Mouse (Mus musculus) CH12.LX (cell line): ENCODE results near the gene Tpst1. TPM values are rescaled to one million over a fixed set of nuclear protein-coding genes. Genes with fewer than 3 reads are reported as not detected.

Experiments used
- DNase-seq: peaks from one replicate; pipeline ENCODE4 v3.0.0-alpha.2; 2013; ENCODE audit errors: extremely low read depth
- H3K27ac ChIP-seq: 2 replicates; pipeline ENCODE4 v1.5.1; 2012; ENCODE audit warnings: low read depth, mild to moderate bottlenecking, control low read depth, moderate library complexity; ENCODE audit not compliant: insufficient read depth
- H3K27me3 ChIP-seq: replicated peaks from 2 replicates; pipeline ENCODE3; 2012; ENCODE audit warnings: inconsistent platforms
- H3K36me3 ChIP-seq, 2 experiments: replicated peaks in 1 of 2; 2 replicates each; pipeline versions ENCODE3 to v1.6.1; 2012; ENCODE audit warnings: inconsistent platforms in 1 of 2, low read length in 1 of 2, mild to moderate bottlenecking in 1 of 2, mixed read lengths in 1 of 2, moderate library complexity in 1 of 2; ENCODE audit not compliant: control insufficient read depth in 1 of 2, insufficient read depth in 1 of 2
- H3K4me1 ChIP-seq, 2 experiments: 2 replicates each; pipeline ENCODE4 v1.6.1; 2012; ENCODE audit warnings: inconsistent platforms in 1 of 2, moderate library complexity in 1 of 2; ENCODE audit not compliant: insufficient read depth in 2 of 2, control insufficient read depth in 1 of 2
- H3K4me2 ChIP-seq: 2 replicates; pipeline ENCODE4 v1.6.1; 2012; ENCODE audit warnings: low read depth, mild to moderate bottlenecking, control low read depth; ENCODE audit not compliant: poor library complexity, insufficient read depth, severe bottlenecking
- H3K4me3 ChIP-seq, 3 experiments: fragments of 150-350 bp in 1 of 3; sonication (generic) in 1 of 3; replicated peaks in 1 of 3; 2 replicates each; pipeline versions ENCODE3 to v1.5.1; 2011 to 2012; ENCODE audit warnings: low read depth in 2 of 3, low read length in 2 of 3, mild to moderate bottlenecking in 2 of 3, moderate library complexity in 2 of 3, control low read depth in 1 of 3, improper control_type of control experiment in 1 of 3, inconsistent platforms in 1 of 3, mixed read lengths in 1 of 3; ENCODE audit not compliant: poor library complexity in 1 of 3
- H3K79me2 ChIP-seq: replicated peaks from 2 replicates; pipeline ENCODE4 v1.6.1; 2012; ENCODE audit warnings: mild to moderate bottlenecking, moderate library complexity; ENCODE audit not compliant: control insufficient read depth, poor library complexity, insufficient read depth, severe bottlenecking; ENCODE audit errors: extremely low read depth
- H3K9ac ChIP-seq: 2 replicates; pipeline ENCODE4 v1.6.1; 2012; ENCODE audit warnings: low read depth, mild to moderate bottlenecking, control low read depth, moderate library complexity; ENCODE audit not compliant: insufficient read depth
- H3K9me3 ChIP-seq: replicated peaks from 2 replicates; pipeline ENCODE3; 2012; ENCODE audit warnings: low read length, inconsistent platforms, mixed read lengths
- BHLHE40 ChIP-seq: IDR thresholded peaks from 2 replicates; pipeline ENCODE4 v1.6.1; 2011; ENCODE audit warnings: mild to moderate bottlenecking, low read depth, low read length, improper control_type of control experiment
- ELF1 ChIP-seq: IDR thresholded peaks from 2 replicates; pipeline ENCODE4 v1.6.1; 2014; ENCODE audit warnings: low read depth, mild to moderate bottlenecking, inconsistent platforms, low read length, improper control_type of control experiment
- ETS1 ChIP-seq: conservative IDR thresholded peaks from 2 replicates; pipeline ENCODE4 v1.6.1; 2012; ENCODE audit warnings: low read depth, mild to moderate bottlenecking, inconsistent platforms, low read length, improper control_type of control experiment, moderate library complexity
- HCFC1 ChIP-seq: IDR thresholded peaks from 2 replicates; pipeline ENCODE4 v1.6.1; 2012; ENCODE audit warnings: low read depth, mild to moderate bottlenecking, inconsistent platforms, low read length, improper control_type of control experiment
- IRF4 ChIP-seq: IDR thresholded peaks from 2 replicates; pipeline ENCODE4 v1.6.1; 2014; ENCODE audit warnings: low read depth, mild to moderate bottlenecking, inconsistent platforms, low read length, improper control_type of control experiment
- KAT2A ChIP-seq: IDR thresholded peaks from 2 replicates; pipeline ENCODE4 v1.6.1; 2012; ENCODE audit warnings: low read length, improper control_type of control experiment, inconsistent platforms; ENCODE audit not compliant: insufficient replicate concordance
- MAFK ChIP-seq: IDR thresholded peaks from 2 replicates; pipeline ENCODE4 v1.6.1; 2011; ENCODE audit warnings: low read length, improper control_type of control experiment; ENCODE audit not compliant: insufficient replicate concordance
- MAZ ChIP-seq: IDR thresholded peaks from 2 replicates; pipeline ENCODE4 v1.6.1; 2012; ENCODE audit warnings: low read depth, mild to moderate bottlenecking, inconsistent platforms, low read length, improper control_type of control experiment, moderate library complexity
- MXI1 ChIP-seq: IDR thresholded peaks from 2 replicates; pipeline ENCODE4 v1.6.1; 2011; ENCODE audit warnings: mild to moderate bottlenecking, low read depth, low read length, improper control_type of control experiment
- PAX5 ChIP-seq: IDR thresholded peaks from 2 replicates; pipeline ENCODE4 v1.6.1; 2012; ENCODE audit warnings: low read length, inconsistent platforms, mixed read lengths
- POLR2AphosphoS2 ChIP-seq: IDR thresholded peaks from 2 replicates; pipeline ENCODE4 v1.6.1; 2011; ENCODE audit warnings: low read depth, low read length, improper control_type of control experiment
- TCF12 ChIP-seq: IDR thresholded peaks from 2 replicates; pipeline ENCODE4 v1.6.1; 2014; ENCODE audit warnings: low read depth, mild to moderate bottlenecking, inconsistent platforms, low read length, improper control_type of control experiment
- USF1 ChIP-seq: IDR thresholded peaks from 2 replicates; pipeline ENCODE4 v1.6.1; 2014; ENCODE audit warnings: low read depth, mild to moderate bottlenecking, inconsistent platforms, low read length, improper control_type of control experiment
- ZC3H11A ChIP-seq: IDR thresholded peaks from 2 replicates; pipeline ENCODE4 v1.6.1; 2012; ENCODE audit warnings: low read depth, mild to moderate bottlenecking, inconsistent platforms, low read length, improper control_type of control experiment
- ZNF384 ChIP-seq: IDR thresholded peaks from 2 replicates; pipeline ENCODE4 v1.6.1; 2012; ENCODE audit warnings: low read depth, low read length, improper control_type of control experiment, inconsistent platforms
- dilution Hi-C: fragments of 300-500 bp; cut with MboI; formaldehyde crosslinking; loops from 2 replicates; pipeline ENCODE4 v1.14.3; 2020; ENCODE audit warnings: low sequenced_read_pairs; ENCODE audit not compliant: extremely low pct_unique_long_range_greater_than_20kb, extremely low pct_ligation_motif_present
- in situ Hi-C: fragments of 300-500 bp; cut with MboI; formaldehyde crosslinking; loops from 3 replicates; pipeline ENCODE4 v1.14.3; 2019; ENCODE audit warnings: low sequenced_read_pairs, low pct_ligation_motif_present, low pct_unique_long_range_greater_than_20kb, mixed read lengths
- polyA plus RNA-seq: library from polyadenylated mRNA; unstranded; fragments of >175 nt; gene quantifications from 2 replicates; pipeline ENCODE4 v1.2.1, GENCODE M21; 2012; ENCODE audit warnings: low read depth; ENCODE audit not compliant: insufficient read length
- total RNA-seq, 2 experiments: library from RNA; depleted of rRNA; stranded (reverse); fragments of 300-350 nt in 1 of 2; fragments of >200 nt in 1 of 2; gene quantifications; 2 replicates each; pipeline ENCODE4 v1.2.3; 2012 to 2014

The Tpst1 gene
- total and polyA plus RNA-seq, 3 experiments, result 36.8 to 52.5 (median 43.2) TPM

DNA sequence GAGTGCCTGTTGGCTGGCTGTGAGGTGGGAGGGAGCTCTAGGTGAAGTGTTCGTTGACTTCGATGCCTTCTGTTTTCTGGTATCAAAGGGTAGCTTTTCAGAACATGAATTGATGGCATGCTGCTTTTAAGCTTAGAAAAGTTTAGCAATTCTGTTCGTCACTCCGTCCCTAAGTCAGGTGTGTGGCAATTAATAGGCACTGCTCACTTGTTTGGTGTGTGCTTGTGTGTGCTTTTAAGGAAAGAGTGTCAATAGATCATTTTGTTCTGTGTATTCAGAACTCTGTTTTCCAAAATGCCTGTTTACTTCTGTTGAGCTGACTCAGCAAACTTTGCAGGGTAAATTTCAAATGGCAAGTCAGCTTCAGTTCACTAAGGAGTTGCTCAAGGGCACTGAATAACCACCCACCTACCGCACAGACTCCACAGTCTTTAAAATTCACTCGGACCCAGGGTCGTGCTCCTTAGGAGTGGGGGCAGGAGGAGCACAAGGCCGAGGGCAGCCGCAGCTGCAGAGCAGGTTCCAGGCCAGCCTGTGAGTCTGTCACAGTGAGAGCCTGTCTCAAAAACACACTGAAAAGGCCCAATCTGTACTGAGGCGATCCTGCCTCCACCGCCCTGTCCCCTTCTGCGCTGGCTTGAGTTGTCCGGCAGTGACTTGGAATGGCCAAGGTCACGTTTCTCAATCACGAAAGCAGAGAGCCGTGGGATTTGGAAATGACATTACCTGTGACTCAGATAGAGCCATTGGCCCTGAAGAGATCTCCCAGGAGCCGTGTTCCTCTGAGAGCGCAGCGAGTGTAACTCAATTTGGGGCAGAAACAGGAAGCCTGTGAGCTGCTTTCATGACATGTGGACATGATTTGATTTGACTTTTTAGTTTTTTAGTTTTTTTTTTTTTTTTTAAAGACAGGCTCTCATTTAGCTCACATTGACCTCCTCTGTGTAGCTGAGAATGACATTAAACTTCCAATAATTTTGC is 41.4 kb upstream of the Tpst1 start:
- Histone ChIP-seq H3K4me3 (no peak overlapping the region), H3K4me1 (peaks cover 8 to 34% of the 10 kb centered on the region in 2 experiments), H3K9ac (no peak overlapping the region), H3K27me3 (peaks cover 4% of the 10 kb centered on the region), H3K4me2 (no peak overlapping the region), H3K9me3 (no peaks in the 10 kb centered on the region), H3K79me2 (peaks cover 14% of the 10 kb centered on the region; the same call in 1 of the 2 replicates), H3K36me3 (peaks cover 10 to 48% of the 10 kb centered on the region in 2 experiments), H3K27ac (no peak overlapping the region)
- in situ Hi-C loops (no loop called here), dilution Hi-C loops (no loop called here)
- no peak for TF ChIP-seq USF1
- TF ChIP-seq MAFK, result peak; percentile 85
- no peak for TF ChIP-seq BHLHE40
- DNase-seq, result no peak

- Histone ChIP-seq H3K4me3 (no peak overlapping the region), H3K9me3 (no peaks in the 10 kb centered on the region), H3K4me1 (peaks cover 8 to 31% of the 10 kb centered on the region in 2 experiments), H3K9ac (no peak overlapping the region)
- in situ Hi-C loops, result no loop called here
- TF ChIP-seq MAZ (no peak), MXI1 (no peak), PAX5 (no peak), POLR2AphosphoS2 (no peak), KAT2A (no peak), MAFK (no peak), ETS1 (no peak), ELF1 (no peak), ZNF384 (no peak), ZC3H11A (no peak), BHLHE40 (no peak), HCFC1 (no peak), TCF12 (no peak), IRF4 (no peak)
- TF ChIP-seq, all 38 proteins: peak for 0
- dilution Hi-C loops, result no loop called here
- Histone ChIP-seq H3K79me2 (peaks cover 14% of the 10 kb centered on the region; the same call in 1 of the 2 replicates), H3K4me2 (no peak overlapping the region), H3K27ac (no peak overlapping the region), H3K36me3 (peaks cover 23 to 64% of the 10 kb centered on the region in 2 experiments), H3K27me3 (no peaks in the 10 kb centered on the region)
- DNase-seq, result no peak
Observed at GRCm38 (mm10) chr5:130033869-130034268, 39.3 kb upstream of the Tpst1 start.
